Mouse (Mus musculus) myocyte (in vitro differentiated cells): ENCODE data around the gene Ism2. TPM values are rescaled to one million over a fixed set of nuclear protein-coding genes. Genes with fewer than 3 reads are reported as not detected.

Experiments
- H3K27me3 ChIP-seq: one replicate; pipeline ENCODE4 v1.6.1; 2011; ENCODE audit not compliant: control insufficient read depth, insufficient read depth, insufficient read length
- H3K36me3 ChIP-seq: one replicate; pipeline ENCODE4 v1.6.1; 2011; ENCODE audit not compliant: control insufficient read depth, insufficient read depth
- H3K4me2 ChIP-seq: one replicate; pipeline ENCODE4 v1.6.1; 2011; ENCODE audit warnings: low read depth, control low read depth
- H3K4me3 ChIP-seq: one replicate; pipeline ENCODE4 v1.5.1; 2011; ENCODE audit warnings: mild to moderate bottlenecking, control low read depth, moderate library complexity
- H3K79me2 ChIP-seq: one replicate; pipeline ENCODE4 v1.6.1; 2011; ENCODE audit not compliant: control insufficient read depth, insufficient read depth
- H3ac ChIP-seq: one replicate; pipeline ENCODE4 v1.6.1; 2011; ENCODE audit not compliant: control insufficient read depth, insufficient read length
- CEBPB ChIP-seq: IDR thresholded peaks from 2 replicates; pipeline ENCODE4 v1.6.1; 2011; ENCODE audit warnings: mild to moderate bottlenecking, moderate library complexity; ENCODE audit not compliant: poor library complexity, insufficient read depth, severe bottlenecking
- E2F4 ChIP-seq: IDR thresholded peaks from one replicate; pipeline ENCODE4 v1.6.1; 2011; ENCODE audit warnings: mild to moderate bottlenecking, control low read depth, moderate library complexity; ENCODE audit not compliant: insufficient read depth
- MAX ChIP-seq: IDR thresholded peaks from one replicate; pipeline ENCODE4 v1.6.1; 2011; ENCODE audit warnings: low read depth, mild to moderate bottlenecking, control low read depth
- MYOD1 ChIP-seq, 3 experiments: IDR thresholded peaks; one replicate each; pipeline ENCODE4 v1.6.1; 2011; ENCODE audit warnings: control low read depth in 2 of 3, low read depth in 2 of 3, mild to moderate bottlenecking in 2 of 3, moderate library complexity in 1 of 3; ENCODE audit not compliant: insufficient read length in 2 of 3, control insufficient read depth in 1 of 3
- MYOG ChIP-seq, 3 experiments: IDR thresholded peaks; one replicate each; pipeline ENCODE4 v1.6.1; 2011; ENCODE audit warnings: control low read depth in 2 of 3, low read depth in 2 of 3, mild to moderate bottlenecking in 2 of 3; ENCODE audit not compliant: insufficient read length in 2 of 3, control insufficient read depth in 1 of 3, insufficient read depth in 1 of 3
- POLR2A ChIP-seq: IDR thresholded peaks from one replicate; pipeline ENCODE4 v1.6.1; 2011; ENCODE audit warnings: low read depth, mild to moderate bottlenecking, control low read depth, moderate library complexity; ENCODE audit not compliant: insufficient read length
- POLR2AphosphoS2 ChIP-seq: IDR thresholded peaks from one replicate; pipeline ENCODE4 v1.6.1; 2011; ENCODE audit warnings: low read depth, control low read depth; ENCODE audit not compliant: insufficient read length
- REST ChIP-seq: IDR thresholded peaks from one replicate; pipeline ENCODE4 v1.6.1; 2011; ENCODE audit warnings: mild to moderate bottlenecking, control low read depth, moderate library complexity; ENCODE audit not compliant: insufficient read depth, insufficient read length
- SRF ChIP-seq: IDR thresholded peaks from one replicate; pipeline ENCODE4 v1.6.1; 2011; ENCODE audit warnings: low read depth; ENCODE audit not compliant: control insufficient read depth, insufficient read length
- TCF12 ChIP-seq: IDR thresholded peaks from one replicate; pipeline ENCODE4 v1.6.1; 2011; ENCODE audit warnings: mild to moderate bottlenecking, control low read depth; ENCODE audit not compliant: poor library complexity, insufficient read depth, severe bottlenecking
- TCF3 ChIP-seq: IDR thresholded peaks from one replicate; pipeline ENCODE4 v1.6.1; 2011; ENCODE audit warnings: low read depth, control low read depth; ENCODE audit not compliant: insufficient read length
- USF1 ChIP-seq: IDR thresholded peaks from one replicate; pipeline ENCODE4 v1.6.1; 2011; ENCODE audit warnings: low read depth, mild to moderate bottlenecking, control low read depth, moderate library complexity
- polyA plus RNA-seq: library from polyadenylated mRNA; unstranded; fragments of >200 nt; fragmentation: generic; extraction: Trizol; gene quantifications from one replicate; pipeline ENCODE4 v1.2.1, GENCODE M21; 2012; ENCODE audit warnings: missing spikeins

Ism2 gene
- polyA plus RNA-seq, 1 experiment, result 0.12 TPM

DNA sequence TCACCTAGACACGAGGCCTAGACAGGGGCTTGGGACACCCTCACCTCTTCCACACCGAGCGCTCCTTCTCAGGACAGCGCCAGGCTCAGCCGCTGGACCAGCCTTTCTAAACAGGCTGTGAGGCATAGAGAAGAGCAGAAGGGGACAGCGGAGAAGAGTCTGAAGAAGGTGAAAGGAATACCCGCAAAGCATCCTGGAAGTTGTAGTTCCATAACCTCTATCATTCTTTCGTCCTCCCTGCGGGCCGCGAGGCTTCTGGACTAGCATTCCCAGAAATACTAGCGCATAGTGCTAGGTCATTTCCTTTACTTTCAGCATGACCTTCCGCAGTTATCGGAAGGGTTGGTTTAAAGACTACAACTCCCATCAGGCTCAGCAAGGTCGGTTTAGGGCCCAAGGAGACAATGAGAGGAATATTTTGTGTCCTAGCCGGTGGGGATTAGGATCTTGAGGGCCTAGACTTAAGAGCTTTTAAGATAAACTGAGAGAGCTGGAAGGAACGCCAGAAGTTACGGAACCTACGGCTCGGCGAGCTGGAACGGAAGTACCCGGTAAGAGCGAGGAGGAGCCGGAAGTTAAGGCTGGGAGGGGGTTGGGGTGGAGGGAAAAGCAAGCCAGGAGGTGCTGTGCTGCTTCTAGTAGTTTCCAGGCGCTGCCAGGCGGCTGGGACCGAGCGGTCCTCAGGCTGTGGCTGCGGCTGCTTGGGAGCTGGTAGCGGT lies 33.2 kb downstream of the Ism2 start, which contains the start of the genes Vipas39 and Ahsa1:
Gene Vipas39 (minus strand): TSS at position 149 of the 719 bp plus-strand sequence.
Gene Ahsa1 (plus strand): TSS at position 372 of the 719 bp plus-strand sequence.
- Histone ChIP-seq H3K4me2 (peak within 1 kb of the TSS; percentile 91), H3K4me3 (peak within 1 kb of the TSS; percentile 80), H3K36me3 (peaks cover 35% of the 10 kb centered on the region), H3K79me2 (peaks cover 47% of the 10 kb centered on the region), H3K27me3 (no peaks in the 10 kb centered on the region), H3ac (peak within 1 kb of the TSS; percentile 93)
- TF ChIP-seq MYOG (IDR thresholded peaks at IDR 0.05; ENCODE audit: control insufficient read depth in 1 of 3, insufficient read depth in 1 of 3, insufficient read length in 2 of 3, low read depth in 2 of 3) (no peak), SRF (peak; percentile 52), E2F4 (peak; percentile 46), POLR2AphosphoS2 (peak; percentile 97), POLR2A (peak; percentile 93)

- peaks cover 36% of the 10 kb centered on the region for H3K36me3 ChIP-seq
- H3K27me3 ChIP-seq, result no peaks in the 10 kb centered on the region
- peak overlapping the region; percentile 80 for H3K4me2 ChIP-seq
- H3K79me2 ChIP-seq, result peaks cover 47% of the 10 kb centered on the region
- H3K4me3 ChIP-seq, result peak overlapping the region; percentile 80
- TF ChIP-seq POLR2AphosphoS2, result no peak
- TF ChIP-seq TCF3, result no peak
- no peak for TF ChIP-seq SRF
- TF ChIP-seq MAX, result no peak
- TF ChIP-seq USF1, result no peak
- TF ChIP-seq MYOG (IDR thresholded peaks at IDR 0.05; ENCODE audit: control insufficient read depth in 1 of 3, insufficient read depth in 1 of 3, insufficient read length in 2 of 3, low read depth in 2 of 3), result no peak
- TF ChIP-seq POLR2A, result no peak
- TF ChIP-seq E2F4, result no peak
- no peak for TF ChIP-seq REST
- no peak for TF ChIP-seq CEBPB
- TF ChIP-seq TCF12, result no peak
- TF ChIP-seq MYOD1 (IDR thresholded peaks at IDR 0.05; ENCODE audit: control insufficient read depth in 1 of 3, insufficient read length in 2 of 3, low read depth in 2 of 3), result no peak
- peak overlapping the region; percentile 93 for H3ac ChIP-seq
Observed at GRCm38 (mm10) chr12:87265444-87265843, 34.1 kb downstream of the Ism2 start.

GRCm38 (mm10) chr12:87260562-87260961 lies 38.9 kb downstream of the Ism2 start:
- TF ChIP-seq USF1 (no peak), SRF (no peak), TCF12 (no peak), MYOG (IDR thresholded peaks at IDR 0.05; ENCODE audit: control insufficient read depth in 1 of 3, insufficient read depth in 1 of 3, insufficient read length in 2 of 3, low read depth in 2 of 3) (no peak), TCF3 (no peak), MYOD1 (IDR thresholded peaks at IDR 0.05; ENCODE audit: control insufficient read depth in 1 of 3, insufficient read length in 2 of 3, low read depth in 2 of 3) (no peak), E2F4 (no peak), POLR2AphosphoS2 (no peak), REST (no peak), MAX (no peak), POLR2A (no peak)

DNA sequence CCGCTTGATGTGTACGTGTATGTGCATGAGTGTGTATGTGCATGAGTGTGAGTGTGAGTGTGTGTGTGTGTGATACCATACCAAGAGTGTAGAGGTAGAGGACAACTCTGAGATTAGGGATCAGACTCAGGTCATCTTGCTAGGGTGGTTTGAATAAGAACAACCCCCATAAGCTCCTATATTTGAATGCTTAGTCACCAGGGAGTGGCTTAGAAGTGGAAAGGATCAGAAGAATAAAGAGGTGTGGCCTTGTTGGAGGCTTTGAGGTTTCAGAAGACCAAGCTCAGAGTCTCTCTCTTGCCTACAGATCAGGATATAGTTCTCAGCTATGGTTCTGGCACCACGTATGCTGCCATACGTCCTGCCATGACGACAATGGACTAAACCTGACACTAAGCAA lies 42.9 kb downstream of the Ism2 start:
- H3K4me2 ChIP-seq, result no peak overlapping the region
- no peaks in the 10 kb centered on the region for H3K27me3 ChIP-seq
- no peak overlapping the region for H3ac ChIP-seq
- H3K36me3 ChIP-seq, result peaks cover 47% of the 10 kb centered on the region
- H3K79me2 ChIP-seq, result no peaks in the 10 kb centered on the region
- H3K4me3 ChIP-seq, result no peak overlapping the region
- TF ChIP-seq TCF3 (no peak), REST (no peak), CEBPB (no peak), MYOG (IDR thresholded peaks at IDR 0.05; ENCODE audit: control insufficient read depth in 1 of 3, insufficient read depth in 1 of 3, insufficient read length in 2 of 3, low read depth in 2 of 3) (no peak), USF1 (no peak), E2F4 (no peak), SRF (no peak), POLR2AphosphoS2 (no peak), MAX (no peak), TCF12 (no peak), MYOD1 (IDR thresholded peaks at IDR 0.05; ENCODE audit: control insufficient read depth in 1 of 3, insufficient read length in 2 of 3, low read depth in 2 of 3) (no peak), POLR2A (no peak)

More at GRCm38 (mm10) chr12:87260562-87260961, 38.9 kb downstream of the Ism2 start:
- Histone ChIP-seq H3K4me2 (no peak overlapping the region), H3K36me3 (peaks cover 37% of the 10 kb centered on the region), H3K27me3 (no peaks in the 10 kb centered on the region), H3K79me2 (peaks cover 20% of the 10 kb centered on the region), H3ac (no peak overlapping the region), H3K4me3 (no peak overlapping the region)

DNA sequence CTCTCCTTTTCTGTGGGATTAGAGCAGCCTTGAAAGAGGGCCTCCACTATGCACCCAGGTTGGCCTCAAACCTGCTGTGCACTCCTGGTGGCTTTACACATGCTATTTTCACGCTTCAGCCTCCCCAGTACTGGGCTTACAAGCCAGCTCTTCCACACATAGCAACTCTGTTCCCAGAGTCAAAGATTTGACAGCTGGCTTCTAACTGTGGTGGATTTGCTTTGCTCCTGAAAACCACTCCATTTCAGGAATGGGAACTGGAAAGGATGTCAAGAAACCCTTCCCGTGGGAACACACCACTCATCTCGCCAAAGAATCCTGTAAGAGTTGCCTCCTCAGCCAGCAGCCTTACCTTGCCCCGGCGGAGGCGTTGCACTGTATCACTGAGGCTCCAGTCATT lies 45.6 kb downstream of the Ism2 start:
- Histone ChIP-seq H3K27me3 (no peaks in the 10 kb centered on the region), H3K4me2 (no peak overlapping the region), H3K79me2 (no peaks in the 10 kb centered on the region), H3K36me3 (peaks cover 57% of the 10 kb centered on the region), H3ac (no peak overlapping the region), H3K4me3 (no peak overlapping the region)
- TF ChIP-seq CEBPB, result no peak
- TF ChIP-seq MYOD1 (IDR thresholded peaks at IDR 0.05; ENCODE audit: control insufficient read depth in 1 of 3, insufficient read length in 2 of 3, low read depth in 2 of 3), result no peak
- TF ChIP-seq POLR2A, result no peak
- no peak for TF ChIP-seq POLR2AphosphoS2
- TF ChIP-seq MAX, result no peak
- no peak for TF ChIP-seq TCF3
- no peak for TF ChIP-seq SRF
- TF ChIP-seq TCF12, result no peak
- no peak for TF ChIP-seq E2F4
- TF ChIP-seq USF1, result no peak
- no peak for TF ChIP-seq REST
- TF ChIP-seq MYOG (IDR thresholded peaks at IDR 0.05; ENCODE audit: control insufficient read depth in 1 of 3, insufficient read depth in 1 of 3, insufficient read length in 2 of 3, low read depth in 2 of 3), result no peak
